Mouse (Mus musculus) kidney, embryonic 16.5 days (tissue): ENCODE results near the gene Zfp984. TPM values are rescaled to one million over a fixed set of nuclear protein-coding genes. Genes with fewer than 3 reads are reported as not detected.
A peak's percentile ranks its signal among the peaks of the same experiment; 100 is the strongest.
"Not testable (repeated sequence)": the region's sequence is repeated elsewhere in the genome, so short reads cannot be mapped to it uniquely, and the experiment has no call there.

Experiments
- ATAC-seq: fragments of 200-750 bp; cut with Nextera tagmentation; 2 replicates; pipeline ENCODE4 v1.8.0; 2017; ENCODE audit warnings: moderate TSS enrichment; ENCODE audit not compliant: low FRiP score, low TSS enrichment
- H3K27ac ChIP-seq: fragments of 300-500 bp; sonication (generic); 2 replicates; pipeline ENCODE4 v1.5.1; 2014; ENCODE audit warnings: low read length
- H3K27me3 ChIP-seq: fragments of 300-500 bp; sonication (generic); 2 replicates; pipeline ENCODE4 v1.6.1; 2014; ENCODE audit warnings: low read length, control low read depth, mixed read lengths; ENCODE audit not compliant: insufficient read depth
- H3K36me3 ChIP-seq: fragments of 300-500 bp; sonication (generic); 2 replicates; pipeline ENCODE4 v1.6.1; 2014; ENCODE audit warnings: low read length, control low read depth, mixed read lengths; ENCODE audit not compliant: insufficient read depth
- H3K4me1 ChIP-seq: fragments of 300-500 bp; sonication (generic); 2 replicates; pipeline ENCODE4 v1.6.1; 2014; ENCODE audit warnings: low read length, control low read depth, mixed read lengths; ENCODE audit not compliant: insufficient read depth
- H3K4me2 ChIP-seq: fragments of 300-500 bp; sonication (generic); replicated peaks from 2 replicates; pipeline ENCODE4 v1.6.1; 2014; ENCODE audit warnings: low read depth, low read length
- H3K4me3 ChIP-seq: fragments of 300-500 bp; sonication (generic); 2 replicates; pipeline ENCODE4 v1.5.1; 2014; ENCODE audit warnings: mild to moderate bottlenecking, low read length
- H3K9ac ChIP-seq: fragments of 300-500 bp; sonication (generic); replicated peaks from 2 replicates; pipeline ENCODE4 v1.6.1; 2014; ENCODE audit warnings: low read length
- H3K9me3 ChIP-seq: fragments of 300-500 bp; sonication (generic); 2 replicates; pipeline ENCODE4 v1.6.1; 2016; ENCODE audit warnings: low read length, control low read depth
- WGBS: fragments of 180-500 bp; shearing (Covaris S2); extraction: QIAGEN DNeasy Blood & Tissue Kit; methylation state at CpG from one replicate; pipeline ENCODE4 v1.1.7; 2014; 5-methylcytosine and 5-hydroxymethylcytosine counted together
- polyA plus RNA-seq: library from polyadenylated mRNA; unstranded; fragments of >200 nt; fragmentation: Nextera tagmentation; extraction: Ambion mirVana; gene quantifications from 2 replicates; pipeline ENCODE4 v1.2.1, GENCODE M21; 2015

The Zfp984 gene
- 9.9 and 11.0 TPM in 2 replicates for polyA plus RNA-seq

- not testable (repeated sequence) for H3K9me3 ChIP-seq, H3K4me1 ChIP-seq, H3K27me3 ChIP-seq
- peak; percentile 89 for ATAC-seq
- H3K9ac ChIP-seq, result peak within 1 kb of the TSS; percentile 71
- WGBS, result 8% methylated on average over 15 of the region's 15 CpGs
- H3K27ac ChIP-seq, result peak within 1 kb of the TSS; percentile 77
- H3K36me3 ChIP-seq, result peaks cover 10% of the 10 kb centered on the region; the same call in 1 of the 2 replicates
- peak within 1 kb of the TSS; percentile 57 for H3K4me3 ChIP-seq
- H3K4me2 ChIP-seq, result peak within 1 kb of the TSS; percentile 68
Measured at GRCm38 (mm10) chr4:147809292-147809965, at the start of gene Zfp984. Gene Zfp984, minus strand, starts transcription at chr4:147809788.

GRCm38 (mm10) chr4:147850776-147851175 is 41.2 kb upstream of the Zfp984 start:
- ATAC-seq, result no peak
- Histone ChIP-seq H3K4me3 (no peak overlapping the region), H3K4me2 (no peak overlapping the region), H3K36me3 (no peaks in the 10 kb centered on the region), H3K9ac (no peak overlapping the region), H3K27me3 (no peaks in the 10 kb centered on the region; the same call in 1 of the 2 replicates), H3K4me1 (peaks cover 8% of the 10 kb centered on the region), H3K9me3 (0 out of 2 replicates have a peak, but pooled peaks cover under 1% of the 10 kb centered on the region), H3K27ac (no peak overlapping the region)
- 76% methylated on average over 2 of the region's 2 CpGs for WGBS

GRCm38 (mm10) chr4:147848584-147848991 is 39.0 kb upstream of the Zfp984 start:
- no peaks in the 10 kb centered on the region; the same call in 1 of the 2 replicates for H3K27me3 ChIP-seq
- 4% methylated on average over 4 of the region's 4 CpGs for WGBS
- peaks cover 11% of the 10 kb centered on the region for H3K9me3 ChIP-seq
- H3K4me1 ChIP-seq, result peaks cover 8% of the 10 kb centered on the region
- H3K9ac ChIP-seq, result peak overlapping the region; percentile 72
- peaks cover 13% of the 10 kb centered on the region for H3K36me3 ChIP-seq
- H3K4me3 ChIP-seq, result peak overlapping the region; percentile 66
- H3K4me2 ChIP-seq, result peak overlapping the region; percentile 68
- H3K27ac ChIP-seq, result no peak overlapping the region
- peak; percentile 75 for ATAC-seq

- ATAC-seq, result peak; percentile 93
- Histone ChIP-seq H3K27me3 (no peaks in the 10 kb centered on the region; the same call in 1 of the 2 replicates), H3K4me2 (peak within 1 kb of the TSS; percentile 68), H3K4me3 (peak within 1 kb of the TSS; percentile 66), H3K36me3 (peaks cover 20% of the 10 kb centered on the region), H3K4me1 (peaks cover 8% of the 10 kb centered on the region), H3K9ac (peak within 1 kb of the TSS; percentile 72), H3K9me3 (peaks cover 18% of the 10 kb centered on the region), H3K27ac (no peak within 1 kb of the TSS)
- WGBS, result 1% methylated on average over 23 of the region's 23 CpGs
Measured at GRCm38 (mm10) chr4:147847614-147848583, 38.3 kb upstream of the Zfp984 start, which contains the start of gene Zfp933. Gene Zfp933, minus strand, starts transcription at chr4:147848366.

GRCm38 (mm10) chr4:147842871-147843270 is 33.3 kb upstream of the Zfp984 start:
- WGBS, result 93% methylated on average over 3 of the region's 3 CpGs

GRCm38 (mm10) chr4:147839282-147839681 is 29.7 kb upstream of the Zfp984 start:
- H3K36me3 ChIP-seq, result peaks cover 36% of the 10 kb centered on the region
- H3K4me2 ChIP-seq, H3K27ac ChIP-seq, H3K27me3 ChIP-seq, H3K4me1 ChIP-seq, ATAC-seq, H3K9ac ChIP-seq, H3K4me3 ChIP-seq: not testable (repeated sequence)
- 95% methylated on average over 6 of the region's 26 CpGs for WGBS
- peaks cover 34% of the 10 kb centered on the region for H3K9me3 ChIP-seq

More at GRCm38 (mm10) chr4:147842871-147843270, 33.3 kb upstream of the Zfp984 start:
- Histone ChIP-seq H3K27me3 (no peaks in the 10 kb centered on the region), H3K4me3 (no peak overlapping the region), H3K4me1 (peaks cover 5% of the 10 kb centered on the region), H3K4me2 (no peak overlapping the region), H3K9me3 (peaks cover 40% of the 10 kb centered on the region), H3K9ac (no peak overlapping the region), H3K27ac (no peak overlapping the region), H3K36me3 (peaks cover 42% of the 10 kb centered on the region)
- no peak for ATAC-seq

- Histone ChIP-seq H3K4me1 (no peaks in the 10 kb centered on the region), H3K4me2 (no peak overlapping the region), H3K4me3 (no peak overlapping the region), H3K9me3 (peaks cover 83% of the 10 kb centered on the region), H3K9ac (no peak overlapping the region), H3K36me3 (peaks cover 63% of the 10 kb centered on the region), H3K27me3 (no peaks in the 10 kb centered on the region), H3K27ac (no peak overlapping the region)
- 97% methylated on average over 4 of the region's 4 CpGs for WGBS
- no peak for ATAC-seq
Measured at GRCm38 (mm10) chr4:147824389-147824788, 14.8 kb upstream of the Zfp984 start.

- not testable (repeated sequence) for H3K4me3 ChIP-seq, H3K27me3 ChIP-seq, H3K4me2 ChIP-seq, H3K27ac ChIP-seq, ATAC-seq, H3K4me1 ChIP-seq, H3K9ac ChIP-seq
- Histone ChIP-seq H3K9me3 (peaks cover 70% of the 10 kb centered on the region), H3K36me3 (peaks cover 38% of the 10 kb centered on the region)
- 89% methylated on average over 3 of the region's 3 CpGs for WGBS
Measured at GRCm38 (mm10) chr4:147821414-147821813, 11.8 kb upstream of the Zfp984 start.

- not testable (repeated sequence) for H3K4me3 ChIP-seq, H3K4me2 ChIP-seq, ATAC-seq, H3K4me1 ChIP-seq, H3K9ac ChIP-seq, H3K27me3 ChIP-seq, H3K27ac ChIP-seq
- H3K36me3 ChIP-seq, result peaks cover 22% of the 10 kb centered on the region
- H3K9me3 ChIP-seq, result peaks cover 57% of the 10 kb centered on the region
- 85% methylated on average over 7 of the region's 7 CpGs for WGBS
Measured at GRCm38 (mm10) chr4:147819659-147820058, 10.1 kb upstream of the Zfp984 start.
